Mouse (Mus musculus) mature B cell (primary cell): ENCODE results near the gene Lect2.

ENCODE experiments used
- in situ Hi-C: fragments of 300-500 bp; cut with MboI; formaldehyde crosslinking; loops from 2 replicates; pipeline ENCODE4 v1.14.3; 2019

The Lect2 gene

GRCm38 (mm10) chr13:56501866-56502420 lies 46.4 kb downstream of the Lect2 start:
- in situ Hi-C loops: no loop called here

- in situ Hi-C loops: no loop called here
Observed at GRCm38 (mm10) chr13:56500636-56501035, 47.7 kb downstream of the Lect2 start.

- in situ Hi-C loops: no loop called here
Observed at GRCm38 (mm10) chr13:56500132-56500531, 48.2 kb downstream of the Lect2 start.

GRCm38 (mm10) chr13:56494440-56494839 lies 53.9 kb downstream of the Lect2 start:
- in situ Hi-C loops: no loop called here
